Mouse (Mus musculus) erythroblast, adult 5-6 weeks (primary cell): ENCODE results near the gene Gm20517. TPM values are rescaled to one million over a fixed set of nuclear protein-coding genes. Genes with fewer than 3 reads are reported as not detected.

Source experiments
- total RNA-seq, 2 experiments: library from RNA; stranded (forward) in 1 of 2; stranded (reverse) in 1 of 2; fragments of 150-400 nt in 1 of 2; fragments of 200-764, 138-1000 nt in 1 of 2; gene quantifications; 2 replicates each; pipeline versions ENCODE4 v1.2.3 to v1.2.4; 2015 to 2017; ENCODE audit warnings: low replicate concordance in 2 of 2

The Gm20517 gene
- total RNA-seq, 2 experiments from 2014 or later = 4.8 to 6.3 TPM

Other genes with a start within 250 kb of the Gm20517 start
- 0.96 and 10.0 TPM in 2 replicates for gene Mrps10, start 242.7 kb upstream of the Gm20517 start, total RNA-seq (2015; ENCODE audit: low replicate concordance)
- 2.2 and 10.7 TPM in 2 replicates for gene Mrps10, start 242.7 kb upstream of the Gm20517 start, total RNA-seq (2017; ENCODE audit: low replicate concordance)
- not detected in 2 replicates for gene Guca1b, start 226.2 kb upstream of the Gm20517 start, total RNA-seq (2015; ENCODE audit: low replicate concordance)
- gene Guca1b, start 226.2 kb upstream of the Gm20517 start, total RNA-seq (2017; ENCODE audit: low replicate concordance) = 0.77 and 1.1 TPM in 2 replicates
- gene Guca1a, start 211.0 kb upstream of the Gm20517 start, total RNA-seq (2015; ENCODE audit: low replicate concordance) = not detected in 2 replicates
- not detected in 2 replicates for gene Guca1a, start 211.0 kb upstream of the Gm20517 start, total RNA-seq (2017; ENCODE audit: low replicate concordance)
- gene AI661453, start 175.0 kb upstream of the Gm20517 start, total RNA-seq (2015; ENCODE audit: low replicate concordance) = 0.63 TPM in 1 of 2 replicates, not detected in the other
- 0.70 TPM in 1 of 2 replicates, not detected in the other for gene AI661453, start 175.0 kb upstream of the Gm20517 start, total RNA-seq (2017; ENCODE audit: low replicate concordance)
- gene 1700001C19Rik, start 174.2 kb upstream of the Gm20517 start, total RNA-seq (2015; ENCODE audit: low replicate concordance) = not detected in 2 replicates
- gene 1700001C19Rik, start 174.2 kb upstream of the Gm20517 start, total RNA-seq (2017; ENCODE audit: low replicate concordance) = not detected in 2 replicates
- 34.5 and 36.5 TPM in 2 replicates for gene Taf8, start 109.3 kb upstream of the Gm20517 start, total RNA-seq (2015; ENCODE audit: low replicate concordance)
- 47.1 and 67.9 TPM in 2 replicates for gene Taf8, start 109.3 kb upstream of the Gm20517 start, total RNA-seq (2017; ENCODE audit: low replicate concordance)
- 85.3 and 115 TPM in 2 replicates for gene Ccnd3, start 106.5 kb upstream of the Gm20517 start, total RNA-seq (2015; ENCODE audit: low replicate concordance)
- gene Ccnd3, start 106.5 kb upstream of the Gm20517 start, total RNA-seq (2017; ENCODE audit: low replicate concordance) = 64.3 and 65.9 TPM in 2 replicates
- gene Bysl, start 97 bp upstream of the Gm20517 start, total RNA-seq (2015; ENCODE audit: low replicate concordance) = 1.2 and 2.1 TPM in 2 replicates
- 3.2 and 4.3 TPM in 2 replicates for gene Bysl, start 97 bp upstream of the Gm20517 start, total RNA-seq (2017; ENCODE audit: low replicate concordance)
- 10.4 and 19.9 TPM in 2 replicates for gene Med20, start within 50 bp of the Gm20517 start, total RNA-seq (2015; ENCODE audit: low replicate concordance)
- gene Med20, start within 50 bp of the Gm20517 start, total RNA-seq (2017; ENCODE audit: low replicate concordance) = 48.5 and 68.2 TPM in 2 replicates
- gene Usp49, start 19.1 kb downstream of the Gm20517 start, total RNA-seq (2015; ENCODE audit: low replicate concordance) = 7.3 and 36.5 TPM in 2 replicates
- 14.8 and 27.6 TPM in 2 replicates for gene Usp49, start 19.1 kb downstream of the Gm20517 start, total RNA-seq (2017; ENCODE audit: low replicate concordance)
- 24.2 and 44.9 TPM in 2 replicates for gene Tomm6, start 76.8 kb downstream of the Gm20517 start, total RNA-seq (2015; ENCODE audit: low replicate concordance)
- 9.1 and 10.8 TPM in 2 replicates for gene Tomm6, start 76.8 kb downstream of the Gm20517 start, total RNA-seq (2017; ENCODE audit: low replicate concordance)
- not detected in 2 replicates for gene Frs3, start 77.4 kb downstream of the Gm20517 start, total RNA-seq (2015; ENCODE audit: low replicate concordance)
- gene Frs3, start 77.4 kb downstream of the Gm20517 start, total RNA-seq (2017; ENCODE audit: low replicate concordance) = not detected in 2 replicates
- gene Gm21981, start 82.9 kb downstream of the Gm20517 start, total RNA-seq (2015; ENCODE audit: low replicate concordance) = not detected in 2 replicates
- not detected in 2 replicates for gene Gm21981, start 82.9 kb downstream of the Gm20517 start, total RNA-seq (2017; ENCODE audit: low replicate concordance)
- not detected in 2 replicates for gene Prickle4, start 83.1 kb downstream of the Gm20517 start, total RNA-seq (2015; ENCODE audit: low replicate concordance)
- not detected in 2 replicates for gene Prickle4, start 83.1 kb downstream of the Gm20517 start, total RNA-seq (2017; ENCODE audit: low replicate concordance)
- not detected in 2 replicates for gene Pgc, start 115.3 kb downstream of the Gm20517 start, total RNA-seq (2015; ENCODE audit: low replicate concordance)
- gene Pgc, start 115.3 kb downstream of the Gm20517 start, total RNA-seq (2017; ENCODE audit: low replicate concordance) = not detected in 2 replicates
- gene Tfeb, start 125.4 kb downstream of the Gm20517 start, total RNA-seq (2015; ENCODE audit: low replicate concordance) = 4.6 and 6.7 TPM in 2 replicates
- gene Tfeb, start 125.4 kb downstream of the Gm20517 start, total RNA-seq (2017; ENCODE audit: low replicate concordance) = 3.8 and 9.4 TPM in 2 replicates
- gene Mdfi, start 223.1 kb downstream of the Gm20517 start, total RNA-seq (2015; ENCODE audit: low replicate concordance) = not detected in 2 replicates
- gene Mdfi, start 223.1 kb downstream of the Gm20517 start, total RNA-seq (2017; ENCODE audit: low replicate concordance) = not detected in 2 replicates